Mouse (Mus musculus): Measurements from ENCODE around the gene Pxn. TPM values are rescaled to one million over a fixed set of nuclear protein-coding genes. Genes with fewer than 3 reads are reported as not detected.
A peak's percentile ranks its signal among the peaks of the same experiment; 100 is the strongest.

Gene Pxn
- total and polyA plus RNA-seq, 2 experiments from 2014 or later: 18.0 to 41.0 TPM

DNA sequence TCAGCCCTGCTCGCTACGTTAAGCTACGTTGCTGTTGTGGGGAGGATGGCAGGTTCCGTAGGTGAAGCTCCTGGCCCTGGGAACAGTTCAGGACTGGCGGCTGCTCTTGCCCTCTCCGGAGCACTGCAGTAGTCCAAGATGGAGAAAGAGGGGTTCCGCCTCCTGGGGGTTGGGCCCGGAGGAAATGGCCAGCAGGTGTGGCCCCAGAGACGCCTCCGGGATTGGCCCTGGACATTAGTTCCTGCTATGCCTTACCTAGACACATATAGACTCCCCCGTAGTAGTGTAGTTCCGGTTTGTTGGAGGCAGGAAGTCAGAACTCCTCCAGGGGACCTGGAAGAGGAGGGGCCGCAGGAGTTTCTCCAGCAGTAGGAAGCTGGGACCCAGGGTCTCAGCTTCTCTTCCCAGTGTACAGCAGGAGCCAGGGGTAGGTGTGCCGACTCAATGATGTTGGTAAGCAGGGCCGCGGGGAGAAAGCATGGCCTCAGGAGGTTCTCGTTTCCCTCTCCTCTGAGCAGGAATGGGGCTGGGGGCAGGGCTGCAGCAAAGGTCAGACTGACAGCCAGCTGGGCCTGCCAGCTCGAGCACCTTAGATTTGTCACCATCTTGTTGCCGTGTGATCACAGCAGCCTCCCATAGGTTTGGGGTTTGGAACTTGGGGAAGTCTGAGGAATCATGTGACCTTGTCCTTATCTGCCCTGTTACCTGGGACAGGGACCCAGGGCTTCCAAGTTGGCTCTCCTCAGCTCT is 36.3 kb downstream of the Pxn start:
- ATAC-seq: no peak
- DNase-seq (ENCODE audit: low spot score): no peak
- Histone ChIP-seq H3K27ac (0 out of 2 replicates have a peak overlapping the region, but pooled peaks have one; percentile 2), H3K9ac (replicated peaks; ENCODE audit: low read length) (no peak overlapping the region), H3K9me3 (ENCODE audit: low read length) (no peaks in the 10 kb centered on the region), H3K4me2 (ENCODE audit: low read depth, low read length) (0 out of 2 replicates have a peak overlapping the region, but pooled peaks have one; percentile 6), H3K4me1 (ENCODE audit: insufficient read depth, low read length) (peaks cover 17% of the 10 kb centered on the region), H3K36me3 (ENCODE audit: insufficient read depth, low read length) (peaks cover 5% of the 10 kb centered on the region; the same call in 1 of the 2 replicates), H3K4me3 (ENCODE audit: low read length) (no peak overlapping the region), H3K27me3 (ENCODE audit: insufficient read depth, low read length) (no peaks in the 10 kb centered on the region)
- TF ChIP-seq CTCF (IDR thresholded peaks at IDR 0.05; ENCODE audit: low read depth): no peak
- WGBS: 65% methylated on average over 19 of the region's 19 CpGs

- DNase-seq (ENCODE audit: low spot score) (peak; percentile 81), ATAC-seq (peak; percentile 76)
- Histone ChIP-seq H3K36me3 (ENCODE audit: insufficient read depth, low read length) (peaks cover 10% of the 10 kb centered on the region; the same call in 1 of the 2 replicates), H3K9me3 (ENCODE audit: low read length) (no peaks in the 10 kb centered on the region), H3K4me1 (ENCODE audit: insufficient read depth, low read length) (peaks cover 12% of the 10 kb centered on the region), H3K27ac (0 out of 2 replicates have a peak overlapping the region, but pooled peaks have one; percentile 2), H3K9ac (replicated peaks; ENCODE audit: low read length) (no peak overlapping the region), H3K4me3 (ENCODE audit: low read length) (no peak overlapping the region), H3K27me3 (ENCODE audit: insufficient read depth, low read length) (no peaks in the 10 kb centered on the region), H3K4me2 (ENCODE audit: low read depth, low read length) (peak overlapping the region; percentile 6; the same call in 1 of the 2 replicates)
- TF ChIP-seq CTCF (IDR thresholded peaks at IDR 0.05; ENCODE audit: low read depth): no peak
- 29% methylated on average over 17 of the region's 17 CpGs for WGBS
Observed at GRCm38 (mm10) chr5:115543509-115544253, 37.2 kb downstream of the Pxn start.

DNA sequence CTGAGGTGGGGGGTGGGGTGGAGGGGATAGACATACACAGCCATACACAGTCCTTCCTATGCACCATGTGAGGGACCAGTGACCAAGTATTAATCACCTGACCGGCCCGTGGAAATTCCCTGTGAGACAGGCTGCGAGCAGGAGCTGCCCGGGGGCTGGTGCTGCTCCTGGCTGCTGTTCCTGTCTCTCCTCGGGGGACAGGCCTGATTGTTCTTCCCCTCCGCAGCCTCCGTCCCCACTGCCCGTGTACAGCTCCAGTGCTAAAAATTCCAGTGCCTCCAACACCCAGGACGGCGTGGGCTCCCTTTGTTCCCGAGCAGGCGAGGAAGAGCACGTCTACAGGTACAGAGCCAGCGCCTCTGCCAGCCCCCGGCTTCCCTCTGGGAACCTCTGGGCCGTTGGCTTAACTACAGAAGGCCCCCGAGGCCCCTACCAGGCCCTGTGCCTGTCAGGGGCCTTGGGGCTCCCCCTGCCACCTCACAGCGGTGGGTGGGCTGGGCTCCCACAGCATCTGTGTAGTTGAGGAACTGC is 38.2 kb downstream of the Pxn start:
- H3K9me3 ChIP-seq (ENCODE audit: low read length): no peaks in the 10 kb centered on the region
- H3K9ac ChIP-seq (replicated peaks; ENCODE audit: low read length): no peak overlapping the region
- no peaks in the 10 kb centered on the region for H3K27me3 ChIP-seq (ENCODE audit: insufficient read depth, low read length)
- no peak overlapping the region for H3K4me3 ChIP-seq (ENCODE audit: low read length)
- no peak overlapping the region for H3K27ac ChIP-seq
- ATAC-seq (no peak), DNase-seq (ENCODE audit: low spot score) (no peak)
- WGBS: 47% methylated on average over 18 of the region's 18 CpGs
- no peak for TF ChIP-seq CTCF (IDR thresholded peaks at IDR 0.05; ENCODE audit: low read depth)
- H3K4me1 ChIP-seq (ENCODE audit: insufficient read depth, low read length): peaks cover 12% of the 10 kb centered on the region
- H3K36me3 ChIP-seq (ENCODE audit: insufficient read depth, low read length): peaks cover 18% of the 10 kb centered on the region; the same call in 1 of the 2 replicates
- no peak overlapping the region for H3K4me2 ChIP-seq (ENCODE audit: low read depth, low read length)

DNA sequence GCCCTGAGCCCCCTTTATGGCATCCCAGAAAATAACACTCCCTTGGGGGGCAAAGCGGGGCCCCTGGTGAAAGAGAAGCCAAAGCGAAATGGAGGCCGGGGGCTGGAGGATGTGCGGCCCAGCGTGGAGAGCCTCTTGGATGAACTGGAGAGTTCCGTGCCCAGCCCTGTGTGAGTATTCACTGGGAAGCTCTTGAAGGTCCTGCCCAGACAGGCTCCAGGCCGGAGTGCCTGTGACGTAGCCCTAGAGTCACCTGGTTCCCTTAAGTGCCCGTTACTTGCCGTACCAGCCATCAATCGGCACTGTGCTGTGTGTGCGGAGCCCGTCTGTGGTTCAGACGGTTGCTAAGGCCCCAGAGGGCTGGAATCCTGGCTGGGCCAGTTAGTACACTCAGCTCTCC is 39.2 kb downstream of the Pxn start:
- Histone ChIP-seq H3K9me3 (ENCODE audit: low read length) (no peaks in the 10 kb centered on the region), H3K4me2 (ENCODE audit: low read depth, low read length) (no peak overlapping the region), H3K27ac (no peak overlapping the region), H3K27me3 (ENCODE audit: insufficient read depth, low read length) (no peaks in the 10 kb centered on the region), H3K9ac (replicated peaks; ENCODE audit: low read length) (no peak overlapping the region), H3K4me3 (ENCODE audit: low read length) (no peak overlapping the region), H3K4me1 (ENCODE audit: insufficient read depth, low read length) (peaks cover 12% of the 10 kb centered on the region), H3K36me3 (ENCODE audit: insufficient read depth, low read length) (peaks cover 18% of the 10 kb centered on the region; the same call in 1 of the 2 replicates)
- whole genome bisulfite sequencing: 71% methylated on average over 14 of the region's 14 CpGs
- no peak for ATAC-seq
- TF ChIP-seq CTCF (IDR thresholded peaks at IDR 0.05; ENCODE audit: low read depth): no peak
- DNase-seq (ENCODE audit: low spot score): no peak

- no peak for DNase-seq (ENCODE audit: low spot score)
- WGBS: 73% methylated on average over 11 of the region's 11 CpGs
- Histone ChIP-seq H3K4me3 (ENCODE audit: low read length) (no peak overlapping the region), H3K4me2 (ENCODE audit: low read depth, low read length) (no peak overlapping the region), H3K9ac (replicated peaks; ENCODE audit: low read length) (no peak overlapping the region), H3K9me3 (ENCODE audit: low read length) (no peaks in the 10 kb centered on the region), H3K27ac (no peak overlapping the region), H3K27me3 (ENCODE audit: insufficient read depth, low read length) (no peaks in the 10 kb centered on the region), H3K36me3 (ENCODE audit: insufficient read depth, low read length) (peaks cover 26% of the 10 kb centered on the region; the same call in 1 of the 2 replicates), H3K4me1 (ENCODE audit: insufficient read depth, low read length) (peaks cover 12% of the 10 kb centered on the region)
- no peak for ATAC-seq
- TF ChIP-seq CTCF (IDR thresholded peaks at IDR 0.05; ENCODE audit: low read depth): no peak
Observed at GRCm38 (mm10) chr5:115546536-115546935, 40.1 kb downstream of the Pxn start.

GRCm38 (mm10) chr5:115547014-115547413 is 40.5 kb downstream of the Pxn start:
- ATAC-seq (no peak), DNase-seq (ENCODE audit: low spot score) (no peak)
- H3K4me1 ChIP-seq (ENCODE audit: insufficient read depth, low read length): peaks cover 12% of the 10 kb centered on the region
- no peak overlapping the region for H3K9ac ChIP-seq (replicated peaks; ENCODE audit: low read length)
- no peak overlapping the region for H3K4me3 ChIP-seq (ENCODE audit: low read length)
- peaks cover 30% of the 10 kb centered on the region; the same call in 1 of the 2 replicates for H3K36me3 ChIP-seq (ENCODE audit: insufficient read depth, low read length)
- no peak for TF ChIP-seq CTCF (IDR thresholded peaks at IDR 0.05; ENCODE audit: low read depth)
- no peaks in the 10 kb centered on the region for H3K27me3 ChIP-seq (ENCODE audit: insufficient read depth, low read length)
- H3K27ac ChIP-seq: no peak overlapping the region
- WGBS: 41% methylated on average over 6 of the region's 6 CpGs
- H3K4me2 ChIP-seq (ENCODE audit: low read depth, low read length): no peak overlapping the region
- H3K9me3 ChIP-seq (ENCODE audit: low read length): no peaks in the 10 kb centered on the region

All from hindbrain, postnatal 0 days (tissue).